Mouse (Mus musculus) lung, adult 2 months (tissue): ENCODE data around the gene Mcam. TPM values are rescaled to one million over a fixed set of nuclear protein-coding genes. Genes with fewer than 3 reads are reported as not detected.
A peak's percentile ranks its signal among the peaks of the same experiment; 100 is the strongest.

Experiments used
- DNase-seq: peaks from one replicate; pipeline ENCODE4 v3.0.0; 2022
- H3K4me1 ChIP-seq: fragments of 200-500 bp; 2 replicates; pipeline ENCODE4 v1.6.1; 2011; ENCODE audit warnings: low read length; ENCODE audit not compliant: control insufficient read depth, insufficient read depth
- H3K4me3 ChIP-seq: fragments of 200-500 bp; replicated peaks from 2 replicates; pipeline ENCODE3; 2011; ENCODE audit warnings: low read depth, mild to moderate bottlenecking, control low read depth, low read length; ENCODE audit errors: extremely low read depth
- CTCF ChIP-seq: fragments of 200-500 bp; IDR thresholded peaks from 2 replicates; pipeline ENCODE4 v1.5.1; 2011; ENCODE audit warnings: mild to moderate bottlenecking, low read length, control low read depth; ENCODE audit not compliant: insufficient read depth
- POLR2A ChIP-seq: fragments of 200-500 bp; IDR thresholded peaks from 2 replicates; pipeline ENCODE4 v1.6.1; 2011; ENCODE audit warnings: low read depth, mild to moderate bottlenecking, control low read depth, low read length, borderline replicate concordance; ENCODE audit errors: extremely low read depth
- WGBS: fragments of 180-500 bp; shearing (Covaris S2); methylation state at CpG from one replicate; pipeline ENCODE4 v1.1.7; 2018; 5-methylcytosine and 5-hydroxymethylcytosine counted together
- polyA plus RNA-seq: library from polyadenylated mRNA; depleted of rRNA; stranded (reverse); fragments of >200 nt; gene quantifications from 2 replicates; pipeline ENCODE4 v1.2.3, GENCODE M21; 2012

The Mcam gene
- polyA plus RNA-seq, 1 experiment, result 209 TPM

GRCm38 (mm10) chr9:44124317-44124716 lies 10.0 kb upstream of the Mcam start:
- WGBS, result 62% methylated on average over 6 of the region's 6 CpGs

GRCm38 (mm10) chr9:44125026-44125425 lies 9.2 kb upstream of the Mcam start:
- WGBS, result 51% methylated on average over 5 of the region's 5 CpGs
- Histone ChIP-seq H3K4me3 (no peak overlapping the region), H3K4me1 (peaks cover 18% of the 10 kb centered on the region; the same call in 1 of the 2 replicates)
- TF ChIP-seq CTCF, result no peak
- TF ChIP-seq POLR2A, result no peak
- no peak for DNase-seq

More at GRCm38 (mm10) chr9:44124317-44124716, 10.0 kb upstream of the Mcam start:
- TF ChIP-seq POLR2A (no peak), CTCF (peak; percentile 52)
- DNase-seq, result no peak
- Histone ChIP-seq H3K4me3 (no peak overlapping the region), H3K4me1 (peaks cover 18% of the 10 kb centered on the region; the same call in 1 of the 2 replicates)

- peak; percentile 78 for DNase-seq
- TF ChIP-seq CTCF, result peak; percentile 91
- TF ChIP-seq POLR2A, result no peak
- WGBS, result 29% methylated on average over 18 of the region's 18 CpGs
- H3K4me3 ChIP-seq, result no peak overlapping the region
- peaks cover 18% of the 10 kb centered on the region for H3K4me1 ChIP-seq
Measured at GRCm38 (mm10) chr9:44125546-44126428, 8.5 kb upstream of the Mcam start.

GRCm38 (mm10) chr9:44126746-44127145 lies 7.5 kb upstream of the Mcam start:
- H3K4me3 ChIP-seq, result no peak overlapping the region
- WGBS, result 54% methylated on average over 3 of the region's 3 CpGs
- peaks cover 18% of the 10 kb centered on the region for H3K4me1 ChIP-seq
- no peak for DNase-seq
- no peak for TF ChIP-seq POLR2A
- TF ChIP-seq CTCF, result no peak

GRCm38 (mm10) chr9:44127351-44127801 lies 6.9 kb upstream of the Mcam start:
- 25% methylated on average over 3 of the region's 3 CpGs for WGBS
- Histone ChIP-seq H3K4me1 (peaks cover 18% of the 10 kb centered on the region), H3K4me3 (no peak overlapping the region)
- TF ChIP-seq POLR2A, result no peak
- TF ChIP-seq CTCF, result no peak
- DNase-seq, result no peak

GRCm38 (mm10) chr9:44129633-44130032 lies 4.6 kb upstream of the Mcam start:
- DNase-seq, result no peak
- 7% methylated on average over 9 of the region's 9 CpGs for WGBS
- Histone ChIP-seq H3K4me1 (peaks cover 18% of the 10 kb centered on the region), H3K4me3 (peak overlapping the region; percentile 30)
- peak; percentile 40; the same call in 1 of the 2 replicates for TF ChIP-seq POLR2A
- no peak for TF ChIP-seq CTCF

- DNase-seq, result peak; percentile 73
- H3K4me3 ChIP-seq, result peak overlapping the region; percentile 30
- WGBS, result under 1% methylated on average over 27 of the region's 27 CpGs
- TF ChIP-seq POLR2A (peak; percentile 64; the same call in 1 of the 2 replicates), CTCF (no peak)
- H3K4me1 ChIP-seq, result peaks cover 17% of the 10 kb centered on the region
Measured at GRCm38 (mm10) chr9:44130034-44130433, 4.2 kb upstream of the Mcam start.

GRCm38 (mm10) chr9:44130581-44131275 lies 3.5 kb upstream of the Mcam start:
- DNase-seq, result no peak
- 26% methylated on average over 19 of the region's 19 CpGs for WGBS
- Histone ChIP-seq H3K4me1 (peaks cover 16% of the 10 kb centered on the region), H3K4me3 (peak overlapping the region; percentile 26)
- TF ChIP-seq POLR2A (peak; percentile 23; the same call in 1 of the 2 replicates), CTCF (no peak)

- TF ChIP-seq POLR2A (no peak), CTCF (no peak)
- peak overlapping the region; percentile 26 for H3K4me3 ChIP-seq
- 44% methylated on average over 7 of the region's 7 CpGs for WGBS
Measured at GRCm38 (mm10) chr9:44131276-44131590, 3.0 kb upstream of the Mcam start.

More at GRCm38 (mm10) chr9:44131276-44131590, 3.0 kb upstream of the Mcam start:
- DNase-seq, result no peak
- peaks cover 15% of the 10 kb centered on the region for H3K4me1 ChIP-seq
